Mouse (Mus musculus) liver, embryonic 11.5 days (tissue): ENCODE measurements around the gene Akr1b10. TPM values are rescaled to one million over a fixed set of nuclear protein-coding genes. Genes with fewer than 3 reads are reported as not detected.
"Not testable (repeated sequence)": the region's sequence is repeated elsewhere in the genome, so short reads cannot be mapped to it uniquely, and the experiment has no call there.

Experiments
- ATAC-seq: fragments of 200-750 bp; cut with Nextera tagmentation; replicated peaks from 2 replicates; pipeline ENCODE4 v1.8.0; 2017; ENCODE audit warnings: moderate number of reproducible peaks, mild to moderate bottlenecking, moderate TSS enrichment, moderate library complexity; ENCODE audit not compliant: low FRiP score
- DNase-seq: peaks from one replicate; pipeline ENCODE4 v3.0.0-alpha.2; 2017; ENCODE audit warnings: low spot score
- H3K27ac ChIP-seq: fragments of 300-500 bp; sonication (generic); 2 replicates; pipeline ENCODE4 v1.5.1; 2014; ENCODE audit warnings: mild to moderate bottlenecking, low read depth, low read length, control low read depth
- H3K27me3 ChIP-seq: fragments of 300-500 bp; sonication (generic); replicated peaks from 2 replicates; pipeline ENCODE4 v1.6.1; 2014; ENCODE audit warnings: low read length, mixed read lengths; ENCODE audit not compliant: control insufficient read depth, insufficient read depth
- H3K36me3 ChIP-seq: fragments of 300-500 bp; sonication (generic); 2 replicates; pipeline ENCODE4 v1.6.1; 2014; ENCODE audit warnings: mild to moderate bottlenecking, low read length, moderate library complexity, mixed read lengths; ENCODE audit not compliant: control insufficient read depth, insufficient read depth
- H3K4me1 ChIP-seq: fragments of 300-500 bp; sonication (generic); replicated peaks from 2 replicates; pipeline ENCODE4 v1.6.1; 2014; ENCODE audit warnings: low read length, mixed read lengths; ENCODE audit not compliant: control insufficient read depth, insufficient read depth
- H3K4me2 ChIP-seq: fragments of 300-500 bp; sonication (generic); 2 replicates; pipeline ENCODE4 v1.6.1; 2014; ENCODE audit warnings: mild to moderate bottlenecking, control low read depth, moderate library complexity
- H3K4me3 ChIP-seq: fragments of 300-500 bp; sonication (generic); 2 replicates; pipeline ENCODE4 v1.5.1; 2014; ENCODE audit warnings: low read depth, low read length, control low read depth
- H3K9ac ChIP-seq: fragments of 300-500 bp; sonication (generic); 2 replicates; pipeline ENCODE4 v1.6.1; 2014; ENCODE audit warnings: low read depth, low read length, control low read depth
- H3K9me3 ChIP-seq: fragments of 300-500 bp; sonication (generic); 2 replicates; pipeline ENCODE4 v1.6.1; 2016; ENCODE audit warnings: low read length, inconsistent platforms, mixed read lengths; ENCODE audit not compliant: control insufficient read depth
- WGBS: fragments of 180-500 bp; shearing (Covaris S2); extraction: QIAGEN DNeasy Blood & Tissue Kit; methylation state at CpG from one replicate; pipeline ENCODE4 v1.1.7; 2014; 5-methylcytosine and 5-hydroxymethylcytosine counted together
- polyA plus RNA-seq: library from polyadenylated mRNA; unstranded; fragments of >200 nt; fragmentation: Nextera tagmentation; extraction: Ambion mirVana; gene quantifications from 2 replicates; pipeline ENCODE4 v1.2.1, GENCODE M21; 2014

Akr1b10 gene
- polyA plus RNA-seq, 1 experiment from 2014 or later: 16.1 TPM

- no peak overlapping the region for H3K4me3 ChIP-seq
- H3K4me1 ChIP-seq: no peaks in the 10 kb centered on the region
- DNase-seq: no peak
- ATAC-seq: no peak
- WGBS: 73% methylated on average over 12 of the region's 12 CpGs
- H3K27me3 ChIP-seq: no peaks in the 10 kb centered on the region
- H3K4me2 ChIP-seq: no peak overlapping the region
- no peaks in the 10 kb centered on the region for H3K36me3 ChIP-seq
- H3K9ac ChIP-seq: no peak overlapping the region
- no peaks in the 10 kb centered on the region for H3K9me3 ChIP-seq
- no peak overlapping the region for H3K27ac ChIP-seq
Observed at GRCm38 (mm10) chr6:34364217-34365136, 19.5 kb upstream of the Akr1b10 start.

GRCm38 (mm10) chr6:34367998-34368397 is 16.0 kb upstream of the Akr1b10 start:
- Histone ChIP-seq H3K4me2 (no peak overlapping the region), H3K4me1 (no peaks in the 10 kb centered on the region; the same call in 1 of the 2 replicates), H3K36me3 (no peaks in the 10 kb centered on the region), H3K27ac (no peak overlapping the region), H3K27me3 (no peaks in the 10 kb centered on the region), H3K9ac (no peak overlapping the region), H3K4me3 (no peak overlapping the region), H3K9me3 (no peaks in the 10 kb centered on the region)
- DNase-seq: no peak
- 61% methylated on average over 9 of the region's 9 CpGs for WGBS
- no peak for ATAC-seq

GRCm38 (mm10) chr6:34370081-34370480 is 13.9 kb upstream of the Akr1b10 start:
- no peak overlapping the region for H3K27ac ChIP-seq
- DNase-seq (no peak), ATAC-seq (no peak)
- no peak overlapping the region for H3K4me3 ChIP-seq
- no peak overlapping the region for H3K9ac ChIP-seq
- no peaks in the 10 kb centered on the region; the same call in 1 of the 2 replicates for H3K4me1 ChIP-seq
- WGBS: 87% methylated on average over 8 of the region's 8 CpGs
- H3K36me3 ChIP-seq: no peaks in the 10 kb centered on the region
- no peaks in the 10 kb centered on the region for H3K27me3 ChIP-seq
- H3K4me2 ChIP-seq: no peak overlapping the region
- no peaks in the 10 kb centered on the region for H3K9me3 ChIP-seq

GRCm38 (mm10) chr6:34371700-34372351 is 12.2 kb upstream of the Akr1b10 start:
- H3K4me3 ChIP-seq: peak overlapping the region; percentile 13; the same call in 1 of the 2 replicates
- H3K4me1 ChIP-seq: no peaks in the 10 kb centered on the region; the same call in 1 of the 2 replicates
- WGBS: 22% methylated on average over 18 of the region's 18 CpGs
- no peak overlapping the region for H3K27ac ChIP-seq
- H3K9ac ChIP-seq: no peak overlapping the region; the same call in 1 of the 2 replicates
- H3K27me3 ChIP-seq: no peaks in the 10 kb centered on the region
- H3K4me2 ChIP-seq: peak overlapping the region; percentile 61
- DNase-seq (peak; percentile 65), ATAC-seq (no peak; the same call in 1 of the 2 replicates)
- H3K9me3 ChIP-seq: no peaks in the 10 kb centered on the region
- H3K36me3 ChIP-seq: no peaks in the 10 kb centered on the region

- 64% methylated on average over 7 of the region's 7 CpGs for WGBS
- Histone ChIP-seq H3K36me3 (no peaks in the 10 kb centered on the region), H3K4me2 (no peak overlapping the region), H3K27ac (no peak overlapping the region), H3K4me1 (no peaks in the 10 kb centered on the region; the same call in 1 of the 2 replicates), H3K4me3 (no peak overlapping the region), H3K9ac (no peak overlapping the region), H3K9me3 (no peaks in the 10 kb centered on the region), H3K27me3 (no peaks in the 10 kb centered on the region)
- no peak for DNase-seq
- ATAC-seq: no peak
Observed at GRCm38 (mm10) chr6:34373841-34374240, 10.2 kb upstream of the Akr1b10 start.

GRCm38 (mm10) chr6:34375888-34376287 is 8.1 kb upstream of the Akr1b10 start:
- not testable (repeated sequence) for H3K4me1 ChIP-seq, H3K4me2 ChIP-seq, H3K27me3 ChIP-seq, ATAC-seq, H3K9me3 ChIP-seq, H3K36me3 ChIP-seq, H3K4me3 ChIP-seq, DNase-seq, H3K9ac ChIP-seq, H3K27ac ChIP-seq
- WGBS: 77% methylated on average over 5 of the region's 5 CpGs

- H3K4me2 ChIP-seq: peak overlapping the region; percentile 96; the same call in 1 of the 2 replicates
- WGBS: 45% methylated on average over 8 of the region's 8 CpGs
- ATAC-seq (no peak), DNase-seq (no peak)
- no peaks in the 10 kb centered on the region for H3K36me3 ChIP-seq
- H3K27me3 ChIP-seq: no peaks in the 10 kb centered on the region
- H3K27ac ChIP-seq: no peak overlapping the region
- H3K4me1 ChIP-seq: no peaks in the 10 kb centered on the region
- no peak overlapping the region for H3K4me3 ChIP-seq
- H3K9ac ChIP-seq: no peak overlapping the region
- H3K9me3 ChIP-seq: no peaks in the 10 kb centered on the region
Observed at GRCm38 (mm10) chr6:34383401-34383800, 617 bp upstream of the Akr1b10 start.

GRCm38 (mm10) chr6:34384701-34385370 is 818 bp downstream of the Akr1b10 start:
- no peaks in the 10 kb centered on the region for H3K27me3 ChIP-seq
- H3K9ac ChIP-seq: peak overlapping the region; percentile 61
- DNase-seq (peak; percentile 46), ATAC-seq (peak; percentile 79)
- no peaks in the 10 kb centered on the region for H3K9me3 ChIP-seq
- no peaks in the 10 kb centered on the region for H3K4me1 ChIP-seq
- H3K4me2 ChIP-seq: peak overlapping the region; percentile 96
- H3K4me3 ChIP-seq: peak overlapping the region; percentile 60
- no peak overlapping the region for H3K27ac ChIP-seq
- H3K36me3 ChIP-seq: peaks cover 3% of the 10 kb centered on the region; the same call in 1 of the 2 replicates
- 2% methylated on average over 13 of the region's 13 CpGs for WGBS
